Mouse (Mus musculus): ENCODE data around the gene Ccdc155. TPM values are rescaled to one million over a fixed set of nuclear protein-coding genes. Genes with fewer than 3 reads are reported as not detected.

The Ccdc155 gene
- total RNA-seq, 2 experiments from 2014 or later: 0.29 TPM; not detected in 1

GRCm38 (mm10) chr7:45228548-45228947 lies 23.9 kb upstream of the Ccdc155 start:
- no peak for DNase-seq (ENCODE audit: low spot score in 2 of 2)

DNA sequence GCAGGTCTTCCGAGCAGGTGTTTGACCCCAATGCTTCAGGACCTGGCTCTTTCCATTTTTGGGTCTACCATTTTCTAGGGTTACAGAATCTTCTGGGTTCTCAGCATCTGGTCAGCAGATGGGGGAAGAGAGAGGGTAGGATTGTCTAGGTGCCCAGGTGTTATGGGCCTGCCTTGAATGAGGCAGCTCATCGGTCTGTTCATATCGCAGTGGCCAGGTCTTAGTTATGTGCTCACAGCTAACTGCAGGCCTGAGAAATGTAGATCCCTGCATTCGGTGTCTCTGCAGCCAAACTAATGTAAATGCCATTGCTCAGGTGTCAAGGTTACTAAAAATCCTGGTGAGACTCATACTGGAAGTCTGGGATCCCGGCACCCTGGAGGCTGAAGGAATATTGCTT lies 21.7 kb upstream of the Ccdc155 start:
- no peak for DNase-seq (ENCODE audit: low spot score in 2 of 2)

DNA sequence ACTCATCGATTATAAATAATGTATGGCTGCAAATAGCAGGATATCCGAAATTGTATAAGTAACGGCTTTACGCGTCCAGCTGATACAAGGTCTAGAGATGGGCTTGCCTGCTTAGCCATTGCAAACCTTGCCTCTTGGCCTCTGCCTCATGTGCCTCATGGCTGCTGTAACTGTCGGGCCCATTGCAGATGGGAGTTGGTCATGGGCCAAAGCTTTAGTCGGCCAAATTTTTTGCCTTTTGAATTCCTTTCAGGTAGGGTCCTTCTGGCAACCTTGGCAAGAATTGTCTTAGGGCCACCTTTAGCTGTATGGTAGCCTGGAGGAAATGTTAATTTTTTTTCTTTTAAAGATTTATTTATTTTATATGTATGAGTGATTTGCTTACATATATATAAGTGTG lies 20.1 kb upstream of the Ccdc155 start:
- DNase-seq (ENCODE audit: low spot score in 2 of 2): no peak

DNA sequence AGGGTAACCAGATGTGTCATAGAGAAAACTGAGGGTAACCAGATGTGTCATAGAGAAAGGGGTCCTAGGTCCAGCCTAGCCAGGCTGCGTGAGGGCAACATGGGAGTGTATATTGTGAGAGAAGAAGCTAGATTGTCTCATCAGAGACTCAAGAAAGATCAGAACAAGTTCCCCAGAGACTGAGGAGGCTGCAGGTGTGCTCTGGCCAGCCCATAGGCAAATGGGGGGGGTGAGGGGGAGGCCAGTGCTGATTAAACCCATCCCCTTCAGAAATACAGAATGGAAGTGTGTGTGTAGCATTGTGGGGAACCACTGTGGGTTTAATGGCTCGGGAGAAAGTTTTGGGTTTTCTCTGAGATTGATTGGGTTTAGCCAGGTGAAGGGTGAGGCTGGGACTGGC lies 17.0 kb upstream of the Ccdc155 start:
- DNase-seq (ENCODE audit: low spot score in 2 of 2): no peak

- peak; percentile 28 to 49 for DNase-seq (ENCODE audit: low spot score in 2 of 2)
Measured at GRCm38 (mm10) chr7:45216442-45217183, 11.9 kb upstream of the Ccdc155 start.

GRCm38 (mm10) chr7:45215673-45216441 lies 11.2 kb upstream of the Ccdc155 start, which contains the start of gene Tead2:
Tead2 (plus strand) TSS chr7:45215753.
- peak; percentile 34 to 49 for DNase-seq (ENCODE audit: low spot score in 2 of 2)

DNA sequence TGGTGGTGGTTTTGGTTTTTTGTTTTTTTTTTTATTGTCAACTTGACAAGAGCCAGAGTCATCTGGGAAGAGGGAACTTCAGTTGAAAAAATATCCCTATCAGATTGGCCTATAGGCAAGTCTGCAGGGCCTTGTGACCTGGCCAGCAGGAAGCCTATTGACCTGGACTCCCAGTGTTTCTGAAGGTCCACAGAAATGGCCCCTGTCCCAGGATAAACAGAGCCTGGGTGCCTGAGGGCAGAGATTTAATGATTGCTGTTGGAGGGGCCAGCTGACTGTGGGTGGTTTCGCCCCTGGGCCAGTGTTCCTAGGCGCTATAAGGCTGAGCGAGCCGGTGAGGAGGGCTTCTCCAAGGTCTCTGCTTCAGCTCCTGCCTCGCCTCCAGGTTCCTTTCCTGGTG lies 9.0 kb upstream of the Ccdc155 start:
- no peak for DNase-seq (ENCODE audit: low spot score in 2 of 2)

DNA sequence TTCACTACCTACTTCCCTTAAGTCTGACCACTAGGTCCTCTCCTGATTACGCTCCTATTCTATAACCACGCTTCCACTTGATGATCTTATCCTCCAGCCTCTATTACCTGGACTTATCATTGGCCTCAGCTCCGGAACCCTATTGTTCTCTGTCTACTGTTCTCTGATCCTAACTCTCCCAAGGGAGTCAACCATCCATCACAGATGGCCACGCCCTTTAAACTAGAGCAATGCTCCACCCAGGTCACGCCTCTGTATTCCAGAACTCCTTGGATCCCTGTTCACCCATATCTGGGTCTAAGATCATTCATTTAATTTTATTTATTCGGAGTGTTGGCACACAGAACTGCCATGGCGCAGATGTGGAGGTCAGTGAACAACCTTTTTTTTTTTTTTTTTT lies 7.7 kb upstream of the Ccdc155 start:
- no peak for DNase-seq (ENCODE audit: low spot score in 2 of 2)

- no peak for DNase-seq (ENCODE audit: low spot score in 2 of 2)
Measured at GRCm38 (mm10) chr7:45211851-45212251, 7.2 kb upstream of the Ccdc155 start, which contains the start of gene Dkkl1. Dkkl1 (minus strand) TSS chr7:45212147.

DNA sequence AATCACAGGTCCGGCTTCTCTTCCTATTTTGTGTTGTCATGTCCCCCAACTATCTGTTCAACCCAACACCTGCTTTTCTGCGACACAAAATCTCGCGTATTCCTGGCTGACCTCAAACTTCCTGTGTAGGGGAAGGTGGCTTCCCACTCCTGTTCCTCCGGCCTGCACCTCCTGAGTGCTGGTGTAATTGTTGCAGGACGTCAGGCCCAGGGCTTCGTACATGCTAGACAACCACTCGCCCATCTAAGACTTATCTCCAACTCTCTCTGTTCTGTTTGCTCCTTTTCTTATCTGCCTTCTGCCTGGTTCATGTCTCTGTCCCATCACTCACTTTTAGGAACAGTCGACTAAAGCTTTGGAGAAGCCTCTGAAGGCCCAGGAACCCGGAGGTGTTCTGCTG lies 6.4 kb upstream of the Ccdc155 start:
- DNase-seq (ENCODE audit: low spot score in 2 of 2): no peak

- DNase-seq (ENCODE audit: low spot score in 2 of 2): no peak
Measured at GRCm38 (mm10) chr7:45208260-45208659, 3.6 kb upstream of the Ccdc155 start.

GRCm38 (mm10) chr7:45202654-45203053 lies 2.0 kb downstream of the Ccdc155 start:
- no peak for DNase-seq (ENCODE audit: low spot score in 2 of 2)

DNA sequence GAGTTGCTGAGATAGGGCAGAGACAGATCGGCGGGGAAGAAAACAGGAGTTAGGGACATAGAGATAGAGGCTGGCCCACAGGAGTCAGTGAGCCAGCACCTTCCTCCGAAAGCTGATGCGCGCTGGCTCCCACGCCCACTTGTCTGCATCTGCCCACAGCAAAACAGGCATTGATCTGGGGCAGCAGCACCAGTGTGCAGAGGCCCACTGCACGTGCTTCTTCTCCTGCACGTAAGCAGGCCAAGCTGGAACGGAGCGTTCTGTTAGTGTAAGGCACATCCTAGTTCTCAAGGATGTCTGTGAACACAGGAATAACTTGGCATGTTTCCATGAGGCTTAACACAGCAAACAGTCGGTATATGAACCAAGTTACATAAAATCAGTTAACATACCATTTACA lies 5.7 kb downstream of the Ccdc155 start:
- no peak for DNase-seq (ENCODE audit: low spot score in 2 of 2)

- peak; percentile 59 to 64 for DNase-seq (ENCODE audit: low spot score in 2 of 2)
Measured at GRCm38 (mm10) chr7:45198435-45198834, 6.3 kb downstream of the Ccdc155 start.

GRCm38 (mm10) chr7:45196994-45197393 lies 7.7 kb downstream of the Ccdc155 start:
- DNase-seq (ENCODE audit: low spot score in 2 of 2): no peak

- no peak for DNase-seq (ENCODE audit: low spot score in 2 of 2)
Measured at GRCm38 (mm10) chr7:45196176-45196535, 8.5 kb downstream of the Ccdc155 start.

GRCm38 (mm10) chr7:45195341-45196175 lies 9.1 kb downstream of the Ccdc155 start:
- no peak for DNase-seq (ENCODE audit: low spot score in 2 of 2)

- no peak for DNase-seq (ENCODE audit: low spot score in 2 of 2)
Measured at GRCm38 (mm10) chr7:45193871-45194785, 10.6 kb downstream of the Ccdc155 start.

DNA sequence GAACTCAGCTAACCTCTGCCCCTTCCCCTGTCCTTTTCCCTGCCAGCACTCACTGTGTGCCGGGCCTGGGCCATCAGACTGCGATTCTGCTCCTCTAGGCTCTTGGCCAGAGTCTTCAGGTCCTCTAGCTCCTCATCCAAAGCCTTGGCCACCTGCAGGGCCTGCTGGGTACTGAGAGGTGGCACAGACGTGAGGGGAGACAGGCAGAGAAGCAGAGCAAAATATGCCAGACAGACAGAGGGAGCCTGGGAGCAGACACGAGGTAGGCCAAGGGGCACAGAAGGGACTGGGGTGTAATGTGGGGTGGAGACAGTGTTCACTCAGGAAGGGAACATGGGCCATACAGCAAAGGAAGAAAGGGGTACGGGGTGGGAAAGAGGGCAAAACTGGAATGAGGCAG lies 11.3 kb downstream of the Ccdc155 start:
- DNase-seq (ENCODE audit: low spot score in 2 of 2): no peak

GRCm38 (mm10) chr7:45192585-45193310 lies 11.9 kb downstream of the Ccdc155 start:
- no peak for DNase-seq (ENCODE audit: low spot score in 2 of 2)

Data from adrenal gland, adult 18-20 months (tissue).